Comparison of ENCODE assay signal across 14 mouse cellular contexts in genomic region chr7:68221677-68222230, GRCm38 (mm10). TPM values are rescaled to one million over a fixed set of nuclear protein-coding genes. Genes with fewer than 3 reads are reported as not detected.
DNase-seq lines count a peak whose midpoint lies in the region; TF ChIP-seq lines count a peak whose summit lies in the region.
"Had no signal": no experiment of that assay in that cellular context is flagged by ENCODE, and none has a peak within 500 bp of the region (broad histone marks: within the 10 kb centered on the region; RNA-seq: fewer than 3 reads in every experiment).

No protein-coding gene starts in this region.

- H3K27ac ChIP-seq in brown adipose tissue, adult 24 weeks (replicated peaks; ENCODE audit: low read depth, low read length) = peak overlapping the region; percentile 57
- H3K27ac ChIP-seq in left cerebral cortex, adult 2 months = 0 out of 2 replicates have a peak overlapping the region, but pooled peaks have one; percentile 11
- H3K27ac ChIP-seq: neural tube, embryonic 15.5 days had no signal

- H3K4me1 ChIP-seq in brown adipose tissue, adult 24 weeks (ENCODE audit: control insufficient read depth, insufficient read depth, insufficient read length, low read length) = peaks cover 11% of the 10 kb centered on the region; the same call in 1 of the 2 replicates

- peak; percentile 35 to 53 for DNase-seq in frontal cortex, postnatal 36 days (ENCODE audit: low spot score in 2 of 2)
- DNase-seq in frontal cortex, postnatal 14 days (ENCODE audit: low spot score in 2 of 2) = no peak
- peak; percentile 24 for DNase-seq in kidney, adult 9 months
- no peak for DNase-seq in kidney, postnatal 10 days
- DNase-seq in left cerebral cortex, adult 2 months (ENCODE audit: extremely low spot score in 1 of 2, low spot score in 2 of 2) = no peak
- DNase-seq in adrenal gland, postnatal 10 days = no peak
- DNase-seq in thymus, adult 18-20 months = no peak
- DNase-seq: kidney, postnatal 14 days; lung, postnatal 14 days; midbrain, embryonic 14.5 days; thymus, adult 2 months had no signal

- TF ChIP-seq CTCF in left cerebral cortex, adult 2 months (IDR thresholded peaks at IDR 0.05) = no peak

- intact Hi-C loops in left cerebral cortex, adult 2 months (cut with DNase I) = loop anchor here (5.0 kb wide), 1 partner anchor 81 kb away; no protein-coding TSS in a partner anchor

- H3K4me3 ChIP-seq in brown adipose tissue, adult 24 weeks (ENCODE audit: insufficient read depth, low read depth, low read length) = no peak overlapping the region
- no peak overlapping the region for H3K4me3 ChIP-seq in left cerebral cortex, adult 2 months
- H3K4me3 ChIP-seq: heart, embryonic 15.5 days; neural tube, embryonic 15.5 days had no signal

RNA-seq across cellular contexts. Expression of gene Pgpep1l, which starts 42.3 kb away (rescaled TPM):
- polyA plus RNA-seq in brown adipose tissue, adult 24 weeks (2012; ENCODE audit: insufficient read depth, insufficient read length, missing spikeins) = not detected in 2 replicates
- 1 to 10 TPM; 1.9 to 3.1 TPM for total RNA-seq in left cerebral cortex, adult 2 months (2021)
- 1 to 10 TPM in 1 of 2 experiments, under 1 TPM in 1; 0.48 to 1.2 TPM for total RNA-seq in adrenal gland, postnatal 10 days (2021)
- polyA plus RNA-seq: midbrain, embryonic 14.5 days; neural tube, embryonic 15.5 days had no signal

RNA-seq across cellular contexts. Expression of gene Fam169b, which starts 51.9 kb away (rescaled TPM):
- polyA plus RNA-seq in brown adipose tissue, adult 24 weeks (2012; ENCODE audit: insufficient read depth, insufficient read length, missing spikeins) = not detected in 2 replicates
- total RNA-seq in left cerebral cortex, adult 2 months (2021) = 1 to 10 TPM in 1 of 2 experiments, under 1 TPM in 1; 0.63 to 1.4 TPM
- total RNA-seq in adrenal gland, postnatal 10 days (2021) = 1 to 10 TPM; 1.9 to 2.0 TPM

Comparison
In these comparisons a context has a peak if more than half of its experiments do, and no peak if none do; other contexts are left out.
1. DNase-seq: peak in frontal cortex, postnatal 36 days (2 of 2) and kidney, adult 9 months (single experiment); none in frontal cortex, postnatal 14 days (0 of 2), kidney, postnatal 10 days (single experiment), left cerebral cortex, adult 2 months (0 of 2), adrenal gland, postnatal 10 days (single experiment) and thymus, adult 18-20 months (0 of 2).